Mouse (Mus musculus) heart, embryonic 15.5 days (tissue): ENCODE results near the gene Dnah7a. TPM values are rescaled to one million over a fixed set of nuclear protein-coding genes. Genes with fewer than 3 reads are reported as not detected.
"Not testable (repeated sequence)": the region's sequence is repeated elsewhere in the genome, so short reads cannot be mapped to it uniquely, and the experiment has no call there.

ENCODE experiments used
- ATAC-seq: fragments of 200-750 bp; cut with Nextera tagmentation; replicated peaks from 2 replicates; pipeline ENCODE4 v1.8.0; 2017; ENCODE audit warnings: low read depth, moderate TSS enrichment; ENCODE audit not compliant: insufficient number of reproducible peaks, insufficient read depth, low FRiP score
- H3K27ac ChIP-seq: fragments of 300-500 bp; sonication (generic); 2 replicates; pipeline ENCODE4 v1.5.1; 2015; ENCODE audit warnings: mild to moderate bottlenecking, inconsistent platforms
- H3K27me3 ChIP-seq: fragments of 300-500 bp; sonication (generic); 2 replicates; pipeline ENCODE4 v1.6.1; 2015; ENCODE audit warnings: inconsistent platforms
- H3K36me3 ChIP-seq: fragments of 300-500 bp; sonication (generic); 2 replicates; pipeline ENCODE4 v1.6.1; 2015; ENCODE audit warnings: mild to moderate bottlenecking, inconsistent platforms
- H3K4me1 ChIP-seq: fragments of 300-500 bp; sonication (generic); replicated peaks from 2 replicates; pipeline ENCODE4 v1.6.1; 2015; ENCODE audit warnings: inconsistent platforms
- H3K4me2 ChIP-seq: fragments of 300-500 bp; sonication (generic); 2 replicates; pipeline ENCODE4 v1.6.1; 2015; ENCODE audit warnings: inconsistent platforms, mild to moderate bottlenecking, moderate library complexity
- H3K4me3 ChIP-seq: fragments of 300-500 bp; sonication (generic); 2 replicates; pipeline ENCODE4 v1.5.1; 2015; ENCODE audit warnings: mild to moderate bottlenecking, inconsistent platforms
- H3K9ac ChIP-seq: fragments of 300-500 bp; sonication (generic); 2 replicates; pipeline ENCODE4 v1.6.1; 2015; ENCODE audit warnings: mild to moderate bottlenecking, inconsistent platforms
- H3K9me3 ChIP-seq: fragments of 300-500 bp; sonication (generic); replicated peaks from 2 replicates; pipeline ENCODE4 v1.6.1; 2016; ENCODE audit warnings: inconsistent platforms
- WGBS: fragments of 180-500 bp; shearing (Covaris S2); methylation state at CpG from one replicate; pipeline ENCODE4 v1.1.7; 2015; ENCODE audit warnings: mixed read lengths; 5-methylcytosine and 5-hydroxymethylcytosine counted together
- polyA plus RNA-seq: library from polyadenylated mRNA; unstranded; fragments of >200 nt; fragmentation: Nextera tagmentation; extraction: Ambion mirVana; gene quantifications from 2 replicates; pipeline ENCODE4 v1.2.1, GENCODE M21; 2015

Dnah7a gene
- 0.26 and 0.41 TPM in 2 replicates for polyA plus RNA-seq

DNA sequence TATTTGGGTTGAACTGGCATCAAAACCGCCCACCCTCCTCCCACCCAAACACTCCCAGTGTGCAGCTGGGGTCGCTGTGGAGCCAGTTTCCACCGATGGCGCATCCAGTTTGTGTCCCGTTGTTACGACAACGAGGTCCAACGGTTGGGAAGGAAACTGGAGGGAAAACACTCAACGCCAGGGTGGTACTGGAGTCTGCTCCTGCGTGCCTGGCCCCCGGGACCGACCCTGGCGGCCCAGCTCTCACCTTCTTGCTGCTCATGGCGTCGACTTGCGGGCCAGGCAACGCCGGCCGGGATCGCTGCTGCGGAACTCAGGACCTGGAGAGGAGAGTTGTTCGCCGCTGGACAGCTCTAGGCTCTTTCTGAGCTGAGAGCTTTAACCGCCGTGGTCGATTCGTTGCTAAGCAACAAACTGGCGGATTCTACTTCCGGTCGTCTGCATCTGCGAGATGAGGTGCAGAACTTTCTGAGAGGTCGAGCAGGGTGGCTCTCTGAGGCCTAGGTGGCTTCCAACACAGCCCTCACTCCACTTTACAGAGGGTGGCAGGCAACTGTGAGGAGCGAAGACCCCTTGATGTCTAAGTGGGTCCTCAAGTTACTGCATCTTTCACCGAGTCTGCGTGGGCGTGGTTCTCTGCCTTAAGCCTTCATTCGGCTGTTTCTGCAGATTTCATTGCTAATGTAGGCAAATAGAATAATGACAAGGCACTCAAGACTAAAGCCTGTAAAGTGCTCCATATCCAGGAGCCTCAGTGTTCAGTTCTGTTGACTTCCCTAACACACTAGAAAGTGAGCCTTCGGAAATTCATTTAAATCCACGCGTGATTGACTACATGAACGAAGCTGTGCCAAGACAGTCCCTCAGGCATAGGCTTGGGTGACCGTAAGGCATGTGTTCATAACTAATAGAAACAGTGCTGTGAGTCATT is at the start of gene Dnah7a:
Dnah7a (minus strand) TSS at position 354 of the 931 bp plus-strand sequence.
- Histone ChIP-seq H3K27ac (no peak within 1 kb of the TSS), H3K9me3 (no peaks in the 10 kb centered on the region), H3K36me3 (no peaks in the 10 kb centered on the region), H3K27me3 (no peaks in the 10 kb centered on the region), H3K4me1 (0 out of 2 replicates have a peak, but pooled peaks cover 2% of the 10 kb centered on the region), H3K9ac (peak within 1 kb of the TSS; percentile 40; the same call in 1 of the 2 replicates), H3K4me3 (peak within 1 kb of the TSS; percentile 56), H3K4me2 (peak within 1 kb of the TSS; percentile 91)
- 15% methylated on average over 42 of the region's 42 CpGs for WGBS
- ATAC-seq = peak; percentile 58; the same call in 1 of the 2 replicates

DNA sequence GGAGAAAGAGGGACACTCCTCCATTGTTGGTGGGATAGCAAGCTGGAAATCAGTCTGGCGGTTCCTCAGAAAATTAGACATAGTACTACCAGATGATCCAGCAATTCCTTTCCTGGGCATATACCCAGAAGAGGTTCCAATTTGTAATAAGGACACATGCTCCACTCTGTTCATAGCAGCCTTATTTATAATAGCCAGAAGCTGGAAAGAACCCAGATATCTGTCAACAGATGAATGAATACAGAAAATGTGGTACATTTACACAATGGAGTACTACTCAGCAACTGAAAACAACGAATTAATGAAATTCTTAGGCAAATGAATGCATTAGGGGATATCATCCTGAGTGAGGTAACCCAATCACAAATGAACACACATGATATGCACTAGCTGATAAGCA is 46.9 kb upstream of the Dnah7a start:
- not testable (repeated sequence) for H3K4me1 ChIP-seq, ATAC-seq, H3K4me2 ChIP-seq, H3K9ac ChIP-seq, H3K36me3 ChIP-seq, H3K27me3 ChIP-seq, H3K9me3 ChIP-seq, H3K4me3 ChIP-seq, H3K27ac ChIP-seq
- 95% methylated on average over 2 of the region's 2 CpGs for WGBS

GRCm38 (mm10) chr1:53751144-53751543 is 44.6 kb upstream of the Dnah7a start:
- no peaks in the 10 kb centered on the region for H3K9me3 ChIP-seq
- 80% methylated on average over 1 of the region's 1 CpGs for WGBS

GRCm38 (mm10) chr1:53750697-53751096 is 44.1 kb upstream of the Dnah7a start:
- not testable (repeated sequence) for H3K27me3 ChIP-seq, H3K9me3 ChIP-seq, H3K4me2 ChIP-seq, H3K36me3 ChIP-seq, H3K4me3 ChIP-seq, H3K9ac ChIP-seq, ATAC-seq, H3K27ac ChIP-seq, H3K4me1 ChIP-seq
- 84% methylated on average over 7 of the region's 7 CpGs for WGBS

More at GRCm38 (mm10) chr1:53751144-53751543, 44.6 kb upstream of the Dnah7a start:
- no peak overlapping the region for H3K9ac ChIP-seq
- H3K4me1 ChIP-seq = no peaks in the 10 kb centered on the region
- ATAC-seq = no peak
- no peak overlapping the region for H3K4me2 ChIP-seq
- no peaks in the 10 kb centered on the region for H3K36me3 ChIP-seq
- no peaks in the 10 kb centered on the region for H3K27me3 ChIP-seq
- no peak overlapping the region for H3K4me3 ChIP-seq
- no peak overlapping the region for H3K27ac ChIP-seq

- ATAC-seq, H3K36me3 ChIP-seq, H3K4me3 ChIP-seq, H3K9ac ChIP-seq, H3K9me3 ChIP-seq, H3K27ac ChIP-seq, H3K27me3 ChIP-seq, H3K4me2 ChIP-seq, H3K4me1 ChIP-seq: not testable (repeated sequence)
- 91% methylated on average over 1 of the region's 1 CpGs for WGBS
These were observed 43.3 kb upstream of the Dnah7a start for GRCm38 (mm10) chr1:53749881-53750385.

DNA sequence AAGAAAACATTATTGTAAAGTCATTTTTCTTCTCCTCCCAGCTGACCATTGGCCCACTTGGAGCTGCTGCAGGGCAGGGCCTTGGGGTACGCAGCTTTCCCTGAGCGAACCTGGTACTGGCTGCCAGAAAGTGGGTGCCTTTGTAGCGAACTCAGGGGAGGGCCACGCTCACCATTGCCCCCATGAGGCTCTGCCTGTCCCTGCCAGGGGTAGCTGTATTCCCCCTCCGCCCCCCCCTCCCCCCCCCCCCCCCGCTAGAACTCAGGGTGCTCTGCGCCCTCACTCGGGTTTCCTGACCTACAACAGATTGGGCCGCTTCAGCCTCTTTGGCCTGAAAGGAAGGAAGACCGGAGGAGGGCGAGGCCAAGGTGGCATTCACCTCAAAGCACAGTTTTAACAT is 42.0 kb upstream of the Dnah7a start:
- Histone ChIP-seq H3K4me1 (no peaks in the 10 kb centered on the region), H3K4me2 (no peak overlapping the region), H3K36me3 (no peaks in the 10 kb centered on the region), H3K27ac (no peak overlapping the region), H3K9ac (no peak overlapping the region), H3K4me3 (no peak overlapping the region), H3K9me3 (no peaks in the 10 kb centered on the region), H3K27me3 (no peaks in the 10 kb centered on the region)
- no peak for ATAC-seq
- WGBS = 41% methylated on average over 10 of the region's 11 CpGs

DNA sequence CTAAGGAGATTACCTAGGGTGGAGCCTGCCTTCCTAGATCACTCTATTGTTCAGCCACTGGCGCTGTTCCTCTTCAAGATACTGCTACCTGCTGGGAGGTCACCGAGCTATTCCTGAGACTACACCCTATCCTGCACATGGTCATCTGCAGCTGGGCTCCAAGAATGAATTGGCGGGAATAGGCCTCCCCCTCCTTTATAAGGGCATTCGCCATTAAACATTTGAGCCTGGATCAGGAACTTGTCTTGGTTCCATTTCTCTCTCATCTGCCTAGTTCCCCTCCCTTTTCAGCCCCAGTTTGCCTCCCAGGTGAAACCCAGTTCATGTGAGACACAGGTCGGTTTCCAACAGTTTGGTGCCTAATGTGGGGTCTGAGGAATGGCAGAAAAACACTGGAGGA is 39.4 kb upstream of the Dnah7a start:
- no peaks in the 10 kb centered on the region for H3K27me3 ChIP-seq
- no peak overlapping the region for H3K4me3 ChIP-seq
- no peak for ATAC-seq
- H3K4me2 ChIP-seq = no peak overlapping the region
- H3K9ac ChIP-seq = no peak overlapping the region
- H3K9me3 ChIP-seq = no peaks in the 10 kb centered on the region
- H3K4me1 ChIP-seq = no peaks in the 10 kb centered on the region
- no peaks in the 10 kb centered on the region for H3K36me3 ChIP-seq
- WGBS = 79% methylated on average over 5 of the region's 5 CpGs
- H3K27ac ChIP-seq = no peak overlapping the region

DNA sequence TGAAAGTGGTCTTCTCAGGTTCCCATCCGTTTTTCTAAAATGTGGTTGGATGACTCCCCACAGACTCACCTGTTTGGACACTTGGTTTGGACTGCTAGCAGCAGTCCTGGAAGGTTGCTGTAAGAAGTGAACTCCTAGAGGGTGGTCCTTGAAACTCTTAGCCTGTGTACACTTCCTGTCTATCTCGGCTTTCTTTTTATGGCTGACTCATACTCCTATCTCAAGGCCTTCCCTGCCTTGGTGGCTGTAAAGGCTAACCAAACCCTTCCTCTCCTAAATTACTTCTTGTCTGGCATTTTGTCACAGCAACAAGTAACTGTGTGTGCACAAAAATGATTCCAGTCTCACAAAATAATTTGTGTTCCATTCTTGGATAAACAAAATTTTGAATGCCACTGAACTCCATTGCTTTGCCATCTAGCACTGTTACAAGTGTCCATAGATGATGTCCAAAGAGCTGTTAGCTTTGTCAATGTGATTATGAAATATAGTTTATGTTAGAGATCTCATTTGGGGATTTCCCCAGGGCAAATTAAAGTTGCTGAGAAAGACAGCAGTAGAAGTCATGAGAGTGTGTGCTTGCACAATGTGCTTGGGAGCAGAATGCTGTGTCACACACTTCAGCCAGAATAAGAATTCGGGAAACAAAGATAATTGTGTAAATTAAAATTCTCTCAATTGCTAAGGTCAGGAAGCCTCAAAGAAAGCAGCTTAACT is 35.3 kb upstream of the Dnah7a start:
- no peak overlapping the region for H3K4me3 ChIP-seq
- no peak overlapping the region for H3K9ac ChIP-seq
- no peaks in the 10 kb centered on the region for H3K36me3 ChIP-seq
- H3K4me1 ChIP-seq = no peaks in the 10 kb centered on the region
- ATAC-seq = no peak
- H3K9me3 ChIP-seq = no peaks in the 10 kb centered on the region
- no peaks in the 10 kb centered on the region for H3K27me3 ChIP-seq
- no peak overlapping the region for H3K27ac ChIP-seq
- WGBS = 80% methylated on average over 3 of the region's 3 CpGs
- no peak overlapping the region for H3K4me2 ChIP-seq

DNA sequence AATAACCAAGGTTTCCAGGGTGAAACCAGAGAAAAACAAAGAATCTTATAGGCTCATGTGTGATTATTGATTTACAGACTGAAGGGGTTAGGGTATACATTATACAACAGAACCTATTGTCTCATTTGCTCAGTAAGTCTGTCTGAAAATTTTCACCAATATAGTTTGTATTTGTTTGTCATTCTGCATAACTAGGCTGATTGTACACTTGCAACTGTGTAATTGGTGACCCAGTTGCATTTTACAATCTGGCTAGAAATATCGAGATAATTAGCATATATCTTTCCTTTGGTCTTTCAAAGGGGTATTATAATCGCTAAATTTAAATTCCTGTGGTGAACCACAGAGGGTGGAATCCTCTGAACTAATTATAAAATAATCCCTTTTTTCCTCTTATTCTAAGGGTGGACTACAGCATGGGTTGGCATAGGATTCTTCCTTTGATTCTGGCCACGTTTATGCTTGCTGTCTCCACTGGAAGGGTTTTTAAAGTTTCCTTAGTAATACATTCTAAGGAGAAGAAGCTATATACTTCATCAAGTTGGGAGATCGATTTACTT is 34.3 kb upstream of the Dnah7a start:
- no peak for ATAC-seq
- no peak overlapping the region for H3K4me2 ChIP-seq
- H3K27me3 ChIP-seq = no peaks in the 10 kb centered on the region
- no peaks in the 10 kb centered on the region for H3K36me3 ChIP-seq
- no peaks in the 10 kb centered on the region for H3K9me3 ChIP-seq
- no peaks in the 10 kb centered on the region for H3K4me1 ChIP-seq
- WGBS = 84% methylated on average over 4 of the region's 4 CpGs
- H3K9ac ChIP-seq = no peak overlapping the region
- no peak overlapping the region for H3K27ac ChIP-seq
- no peak overlapping the region for H3K4me3 ChIP-seq

DNA sequence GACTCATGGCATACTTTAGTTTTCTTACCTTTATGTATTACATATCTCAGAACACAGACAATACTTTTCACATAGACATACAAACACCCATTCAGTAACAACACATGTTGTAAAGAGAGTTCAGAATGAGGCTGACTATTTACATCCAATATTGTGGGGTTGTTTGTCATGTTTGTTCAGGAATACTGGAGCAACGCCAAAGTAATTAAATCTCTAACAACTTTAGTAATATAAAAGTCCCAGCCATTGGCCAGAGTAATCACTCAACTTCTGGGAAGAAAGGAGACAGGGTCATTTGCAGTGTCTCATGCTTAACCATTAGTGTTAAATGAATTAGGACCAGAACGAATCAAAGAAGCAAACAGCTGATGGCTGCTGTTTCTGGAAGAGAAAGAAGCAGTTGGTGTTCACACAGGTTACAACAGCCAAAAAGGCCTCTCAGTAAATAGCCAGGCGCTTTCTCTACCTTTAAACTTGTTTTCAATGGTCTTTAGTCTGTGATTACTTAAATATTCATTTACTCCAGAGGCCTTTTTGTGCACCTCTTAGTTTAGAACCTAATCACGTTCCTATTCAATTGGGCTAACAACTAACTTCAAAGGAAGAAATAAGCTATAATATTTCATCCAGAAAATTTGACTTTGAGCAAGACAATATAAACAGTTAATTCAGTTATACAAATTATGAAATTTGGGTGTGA is 33.6 kb upstream of the Dnah7a start:
- ATAC-seq, H3K36me3 ChIP-seq, H3K27ac ChIP-seq, H3K9ac ChIP-seq, H3K4me1 ChIP-seq, H3K4me2 ChIP-seq, H3K4me3 ChIP-seq, H3K27me3 ChIP-seq, H3K9me3 ChIP-seq: not testable (repeated sequence)
- 75% methylated on average over 4 of the region's 4 CpGs for WGBS

- 87% methylated on average over 3 of the region's 3 CpGs for WGBS
- Histone ChIP-seq H3K4me1 (no peaks in the 10 kb centered on the region), H3K9me3 (no peaks in the 10 kb centered on the region), H3K36me3 (no peaks in the 10 kb centered on the region), H3K4me3 (no peak overlapping the region), H3K27ac (no peak overlapping the region), H3K4me2 (no peak overlapping the region), H3K27me3 (no peaks in the 10 kb centered on the region), H3K9ac (no peak overlapping the region)
- ATAC-seq = no peak
These were observed 30.0 kb upstream of the Dnah7a start for GRCm38 (mm10) chr1:53736583-53736982.
